Mouse (Mus musculus): Measurements from ENCODE around the gene Tnn.
A peak's percentile ranks its signal among the peaks of the same experiment; 100 is the strongest.

Gene Tnn

DNA sequence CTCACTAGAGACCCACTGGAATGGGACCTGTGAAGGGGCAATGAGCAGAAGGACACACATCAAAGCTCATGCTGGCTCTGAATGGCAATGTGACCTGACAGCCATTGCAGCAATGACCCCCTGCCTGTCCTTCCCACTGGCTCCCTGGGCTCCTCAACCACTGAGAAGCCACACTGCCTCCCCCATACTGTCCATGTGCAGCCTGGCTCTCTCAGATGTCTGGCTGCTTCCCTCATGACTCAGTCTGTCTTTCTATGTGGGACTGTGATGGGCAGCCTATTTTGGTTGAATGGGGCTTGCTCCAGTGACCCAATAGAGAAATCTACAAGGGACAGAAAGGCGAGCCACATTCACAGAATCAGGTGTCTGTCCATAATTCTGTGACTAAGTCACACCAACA lies 70.7 kb downstream of the Tnn start:
- DNase-seq (ENCODE audit: low spot score), result no peak

DNA sequence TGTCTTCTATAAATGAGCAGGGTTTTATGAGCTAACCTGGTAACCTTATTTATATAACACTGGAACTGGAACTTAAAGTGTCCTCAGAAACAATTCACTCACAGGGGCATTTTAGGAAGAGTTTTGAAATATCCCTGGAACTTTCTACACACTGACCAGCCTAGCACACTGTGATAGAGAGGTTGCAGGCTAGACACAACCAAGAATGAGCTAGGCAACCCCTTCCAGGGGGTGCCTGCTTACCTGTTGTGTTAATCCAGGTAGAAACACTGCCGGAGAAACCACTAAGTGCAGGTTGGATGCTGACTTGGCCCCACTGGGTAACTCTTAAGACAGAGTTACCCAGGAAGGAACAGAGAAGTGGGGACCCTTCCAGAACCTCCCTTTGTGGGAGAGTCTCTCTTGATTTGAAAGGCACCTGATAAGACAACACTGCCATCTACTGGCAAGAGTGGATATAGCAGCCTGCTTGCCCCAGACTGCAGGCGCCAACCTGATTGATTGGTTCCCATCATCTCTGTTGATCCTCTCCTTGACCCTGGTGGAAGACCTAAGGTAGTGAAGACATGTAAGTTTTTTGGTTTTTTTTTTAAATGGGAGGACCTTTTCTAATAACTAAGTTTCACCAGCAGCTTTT lies 72.5 kb downstream of the Tnn start:
- DNase-seq (ENCODE audit: low spot score), result peak; percentile 76

DNA sequence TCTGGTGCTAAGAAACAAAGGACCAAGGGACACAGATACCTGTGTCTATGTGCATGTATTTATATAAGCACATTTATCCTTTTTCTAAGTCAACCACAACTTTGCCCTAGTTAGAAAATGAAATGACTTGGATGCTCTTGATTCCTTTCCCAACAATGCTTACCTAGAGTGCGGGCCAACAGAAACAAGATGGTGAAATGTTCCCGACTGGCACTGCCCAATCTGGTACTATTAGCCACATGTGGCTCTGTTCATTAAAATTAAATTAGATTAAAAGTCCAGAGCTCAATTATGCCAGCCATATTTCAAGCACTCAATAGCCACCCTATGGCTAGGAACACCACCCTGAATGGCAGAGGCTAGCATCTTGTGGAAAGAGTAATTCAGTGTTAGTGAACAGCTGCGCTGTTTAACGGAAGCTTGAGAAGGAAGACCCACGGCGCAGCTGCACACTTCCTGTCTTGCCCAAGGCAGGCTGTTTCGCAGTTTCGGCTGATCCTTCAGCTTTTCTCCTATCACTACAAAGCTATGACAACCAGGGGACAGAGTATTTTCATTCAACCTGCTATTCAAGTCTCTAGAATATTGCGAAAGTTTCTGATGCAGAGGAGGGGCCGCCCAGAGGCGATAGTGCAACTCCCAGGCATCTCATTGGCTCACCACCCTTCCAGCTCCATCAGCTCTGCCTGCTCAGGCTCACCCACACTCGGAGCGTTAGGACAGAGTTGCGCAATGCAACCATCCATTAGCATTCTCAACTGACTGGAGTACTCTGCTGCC lies 74.3 kb downstream of the Tnn start:
- DNase-seq (ENCODE audit: low spot score), result peak; percentile 91

DNA sequence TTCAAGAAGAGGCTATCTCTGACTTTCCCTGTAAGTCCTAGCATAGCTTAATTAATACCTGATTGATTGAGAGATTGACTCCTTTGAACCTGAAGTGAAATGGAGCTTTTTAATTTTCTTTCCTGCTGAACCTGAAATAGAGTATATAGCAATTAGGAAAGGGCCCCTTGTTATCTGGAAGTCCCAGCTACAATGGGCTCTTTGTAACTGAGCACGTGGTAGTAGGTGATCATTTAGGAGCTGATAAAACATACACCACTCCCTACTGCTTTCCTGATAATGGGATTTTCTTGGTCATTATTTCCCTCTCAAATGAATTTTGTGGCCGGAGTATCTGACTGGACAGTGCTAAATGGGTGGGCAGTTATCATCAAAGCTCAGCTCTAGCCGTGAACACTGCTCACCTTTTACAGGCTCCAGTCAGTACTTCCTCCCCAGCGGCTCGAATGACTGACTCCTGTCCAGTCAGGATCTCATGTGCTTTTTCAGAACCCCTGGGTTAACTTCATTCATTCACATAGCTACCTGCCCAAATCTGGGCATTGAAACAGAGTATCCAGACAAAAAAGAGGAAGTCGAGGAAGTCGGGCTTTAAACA lies 88.7 kb downstream of the Tnn start:
- no peak for DNase-seq (ENCODE audit: low spot score)

DNA sequence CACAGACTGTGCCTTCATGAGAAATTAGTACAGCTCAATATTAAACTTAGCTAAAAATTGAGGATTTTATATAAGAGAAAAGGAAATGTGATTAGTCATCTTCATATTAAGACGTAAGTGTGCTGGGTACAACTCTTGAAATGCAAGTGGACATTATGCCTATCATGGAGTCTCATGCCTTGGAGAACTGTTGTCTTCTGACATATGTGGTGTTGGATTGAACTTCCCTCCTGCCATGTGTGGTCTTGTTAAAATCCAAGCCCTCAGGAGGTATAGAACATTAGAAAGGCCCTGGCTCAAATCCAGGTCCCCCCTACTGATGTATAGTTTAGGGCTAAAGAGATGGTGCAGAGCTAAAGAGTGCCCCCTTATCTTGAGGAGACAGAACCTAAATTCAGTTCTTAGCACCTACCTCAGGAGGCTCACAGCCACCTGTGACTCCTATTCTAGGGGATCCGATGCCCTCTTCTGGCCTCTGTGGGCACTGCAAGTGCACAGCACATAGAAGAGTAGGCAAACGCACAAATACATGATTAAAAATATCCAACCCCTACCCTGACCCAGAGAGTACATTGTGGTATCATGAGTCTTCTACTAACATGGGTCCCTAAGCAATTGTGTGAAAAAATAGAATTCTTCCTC lies 91.5 kb downstream of the Tnn start:
- DNase-seq (ENCODE audit: low spot score), result no peak

DNA sequence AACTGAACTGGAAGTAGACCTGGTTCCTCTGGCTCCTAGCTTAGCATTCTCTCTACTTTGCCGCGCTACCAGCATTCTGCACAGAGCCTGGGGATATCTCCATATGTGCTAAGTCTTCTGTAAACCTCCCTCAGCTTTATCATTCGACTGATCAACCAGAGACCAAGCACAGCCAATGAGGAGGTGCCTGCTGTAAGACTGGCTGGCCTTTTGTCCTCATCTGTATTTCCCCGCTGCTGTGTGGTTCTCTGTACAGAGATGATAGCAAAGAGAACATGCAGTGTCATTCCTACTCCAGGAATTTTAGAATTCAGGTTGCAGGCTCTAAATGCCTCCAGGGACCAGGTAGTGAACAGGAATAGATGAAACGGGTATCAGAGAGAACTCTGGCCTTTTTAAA lies 92.1 kb downstream of the Tnn start:
- DNase-seq (ENCODE audit: low spot score), result no peak

DNA sequence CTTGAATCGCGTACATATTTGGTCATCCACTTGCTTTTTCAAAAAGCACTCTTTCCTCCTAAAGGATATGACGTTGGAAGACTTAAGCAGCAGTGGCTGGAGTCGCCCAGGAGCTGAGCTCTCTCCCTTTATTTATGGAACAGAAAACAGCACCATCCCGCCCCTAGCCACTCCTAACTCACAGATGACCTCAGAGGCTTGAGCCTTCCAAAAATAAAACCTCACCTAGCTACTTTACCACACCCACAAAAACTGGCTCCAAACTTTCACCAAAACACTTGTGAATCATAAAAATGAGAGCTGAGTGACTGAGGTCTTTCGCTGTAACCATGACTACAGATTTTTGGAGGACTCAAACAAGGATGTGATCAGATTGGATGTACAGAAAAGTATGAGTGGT lies 92.8 kb downstream of the Tnn start:
- DNase-seq (ENCODE audit: low spot score), result no peak

DNA sequence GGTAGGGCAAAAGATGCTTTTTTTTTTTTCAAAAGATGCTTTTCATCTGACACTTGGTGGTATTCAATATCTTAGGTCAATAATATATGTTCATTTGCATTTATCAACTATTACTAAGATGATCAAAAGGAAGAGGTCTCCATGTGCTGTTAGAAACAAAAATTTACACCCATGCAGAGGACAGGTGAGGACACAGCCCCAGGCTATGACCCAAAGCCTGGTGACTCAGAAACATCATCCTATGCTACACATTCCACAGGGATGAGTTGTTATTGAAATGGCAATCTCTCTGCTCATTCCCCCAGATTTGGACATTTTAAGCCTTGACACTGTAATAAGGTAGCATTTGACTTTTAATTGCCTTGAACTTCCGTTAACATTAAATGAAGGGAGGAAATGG lies 93.5 kb downstream of the Tnn start:
- DNase-seq (ENCODE audit: low spot score), result no peak

DNA sequence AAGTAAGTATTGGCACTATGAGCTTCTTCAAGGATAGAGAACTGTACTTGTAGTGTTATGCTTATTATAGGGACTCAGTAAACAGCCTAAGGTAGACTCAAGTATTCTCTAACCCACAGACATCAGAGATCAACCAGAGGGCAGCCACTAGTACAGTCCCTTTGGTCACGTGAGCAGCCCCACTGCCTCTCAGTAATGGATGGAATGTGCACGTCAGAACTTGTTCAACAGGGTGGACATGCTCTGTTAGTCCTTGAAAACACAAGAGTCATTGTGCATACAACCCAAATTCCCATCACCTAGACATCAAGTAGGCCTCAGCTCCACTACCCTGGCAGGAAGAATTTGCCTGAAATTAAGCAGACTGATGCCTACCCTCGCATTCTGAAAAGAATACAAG lies 95.7 kb downstream of the Tnn start:
- DNase-seq (ENCODE audit: low spot score), result no peak

DNA sequence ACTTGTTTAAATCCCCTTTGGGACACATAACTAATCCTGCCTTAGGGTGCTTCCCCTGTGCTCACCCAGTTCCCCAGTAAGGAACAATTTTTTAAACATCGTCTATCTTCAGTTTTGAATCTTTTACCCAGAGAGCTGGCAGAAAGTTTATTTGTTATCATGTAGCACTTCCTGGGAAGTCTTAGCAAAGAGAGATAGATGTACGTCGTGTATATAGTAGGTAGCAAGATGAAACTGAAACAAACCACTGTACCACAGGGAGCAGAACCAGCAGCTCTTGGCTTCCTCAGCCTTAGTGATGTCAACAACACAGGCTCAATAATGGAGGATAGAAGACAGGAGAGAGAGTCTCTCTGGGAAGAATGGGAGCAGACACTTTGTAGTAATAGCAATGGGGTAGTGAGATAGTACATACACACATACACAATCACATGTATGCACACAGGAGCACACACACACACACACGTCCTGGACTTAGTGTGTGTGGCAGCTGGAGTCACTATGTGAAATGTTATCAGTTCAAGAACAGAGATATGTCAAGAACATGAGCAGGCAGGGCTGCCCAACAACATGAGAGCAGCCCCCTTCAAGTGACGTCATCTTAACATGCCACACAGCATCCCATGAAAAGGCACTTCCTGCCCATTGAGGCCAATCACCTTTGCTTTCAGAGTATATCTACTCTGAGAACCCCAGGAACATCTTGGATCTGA lies 98.9 kb downstream of the Tnn start:
- no peak for DNase-seq (ENCODE audit: low spot score)

DNA sequence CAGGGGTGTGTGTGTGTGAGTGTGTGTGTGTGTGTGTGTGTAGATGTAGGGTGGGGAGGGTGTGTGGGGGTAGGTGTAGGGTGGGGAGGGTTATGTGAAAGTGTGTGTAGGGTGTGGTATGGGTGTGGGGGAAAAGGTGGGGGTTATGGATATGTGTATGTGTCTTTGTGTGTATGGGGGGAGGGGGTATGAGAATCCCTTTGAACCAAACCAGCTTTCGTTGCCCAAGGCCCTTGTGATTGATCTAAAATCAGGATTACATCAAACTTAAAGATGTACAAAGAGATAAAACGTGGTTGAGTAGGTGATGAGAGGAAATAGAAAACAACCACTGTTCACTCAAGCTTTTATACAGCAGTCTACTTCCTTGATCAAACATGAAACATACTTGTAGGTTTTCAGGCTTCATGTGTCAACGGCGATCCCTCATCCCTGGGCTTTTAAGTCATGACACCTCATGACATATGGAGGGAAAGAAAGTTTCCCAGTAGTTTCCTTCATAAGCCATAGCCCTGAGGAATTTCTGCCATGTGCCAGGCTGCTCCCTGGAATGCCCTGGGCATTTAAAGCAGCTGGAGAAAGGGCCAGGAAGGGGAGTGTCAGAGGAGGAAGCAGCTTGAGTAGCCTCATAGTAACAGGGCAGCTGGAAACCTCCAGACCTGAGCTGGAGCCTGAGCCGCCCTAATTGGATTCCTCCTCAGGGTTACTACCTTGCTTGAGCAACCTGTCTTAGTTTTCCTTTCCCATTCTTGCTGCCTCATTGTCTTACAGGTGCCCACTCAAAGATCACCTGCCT lies 99.7 kb downstream of the Tnn start:
- DNase-seq (ENCODE audit: low spot score), result no peak

DNA sequence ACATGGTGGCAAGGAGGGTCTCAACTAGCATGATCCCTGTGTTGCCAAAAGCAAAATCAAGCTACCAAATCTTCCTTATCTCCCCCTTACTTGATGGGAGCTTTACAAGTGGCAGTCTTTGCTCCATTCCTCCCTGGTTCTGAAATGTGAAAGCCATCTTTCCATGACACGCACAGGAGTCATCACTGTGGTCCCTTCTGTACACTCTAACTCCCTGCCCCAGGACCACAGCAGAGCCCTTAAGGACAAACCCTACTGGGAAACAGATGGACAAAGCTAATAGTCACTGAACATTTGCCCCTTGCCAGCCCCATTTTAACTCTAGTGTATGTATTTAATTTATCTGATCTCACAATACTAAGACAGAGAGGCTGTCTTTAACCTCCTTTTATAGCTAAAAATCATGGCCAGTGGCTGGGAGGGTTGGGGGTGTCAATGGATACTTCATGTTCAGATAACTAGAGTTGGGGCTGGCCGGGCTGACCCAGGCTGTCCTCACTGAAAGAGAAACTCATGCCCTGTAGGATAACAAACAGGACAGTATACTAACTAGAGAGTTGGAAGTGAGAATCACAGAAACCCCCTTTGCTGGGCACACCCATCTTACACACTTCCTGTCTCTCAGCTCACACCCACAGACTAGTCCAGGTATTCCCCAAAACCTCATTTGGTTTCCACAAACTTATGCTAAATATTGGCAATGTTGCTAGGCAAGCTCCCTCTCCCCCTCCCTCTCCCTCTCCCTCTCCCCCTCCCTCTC lies 100.6 kb downstream of the Tnn start:
- no peak for DNase-seq (ENCODE audit: low spot score)

DNA sequence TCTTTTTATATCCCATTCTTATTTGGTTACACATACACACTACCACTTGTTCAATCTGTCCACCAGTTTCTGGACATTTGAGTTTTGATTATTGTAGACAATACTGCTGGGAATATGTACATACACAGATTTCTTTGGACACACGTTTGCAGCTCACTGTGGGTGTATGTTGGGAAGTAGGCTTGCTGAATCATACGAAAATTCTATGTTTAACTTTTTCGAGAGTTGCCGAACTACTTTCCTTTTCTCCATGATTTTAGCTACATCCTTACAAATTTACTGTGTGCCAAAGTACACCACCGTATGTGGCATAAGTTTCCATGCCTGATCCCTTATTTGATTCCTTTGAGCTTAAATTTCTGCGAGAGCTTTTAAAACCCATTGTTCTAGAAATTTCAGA lies 102.5 kb downstream of the Tnn start:
- DNase-seq (ENCODE audit: low spot score), result no peak

DNA sequence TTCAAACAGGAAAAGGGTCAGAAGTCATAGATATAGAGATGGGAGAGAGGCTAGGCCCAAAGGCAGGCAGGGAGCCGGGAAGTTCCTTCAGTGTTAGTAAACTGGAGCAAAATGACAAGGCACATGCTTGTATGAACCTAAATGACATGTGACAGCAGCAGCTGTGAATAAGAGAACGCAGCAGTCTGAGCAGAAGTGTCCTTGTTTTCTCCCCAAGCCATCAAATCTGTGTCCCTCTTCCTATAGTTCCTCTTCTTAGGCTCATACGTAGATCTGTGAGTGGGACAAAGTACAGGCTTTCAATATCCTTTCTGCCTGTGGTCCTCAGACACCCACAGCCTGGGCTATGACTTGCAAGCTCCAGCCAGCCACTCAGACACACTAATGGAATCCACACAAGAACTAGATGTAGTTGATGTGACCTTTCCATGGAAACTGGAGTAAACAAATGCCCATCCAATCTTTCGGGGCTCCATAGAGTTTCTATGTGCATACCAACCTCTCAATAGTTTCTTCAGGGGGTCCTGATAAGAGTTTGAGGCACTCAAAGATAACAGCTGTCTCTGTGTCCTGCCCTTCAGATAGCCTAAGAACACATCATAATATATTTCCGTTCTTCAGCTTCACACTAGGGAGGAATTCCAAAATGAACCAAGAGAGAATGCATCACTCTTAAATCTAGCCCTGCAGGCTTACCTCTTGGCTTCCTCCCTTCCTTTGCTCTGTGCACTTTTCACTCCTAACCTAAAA lies 104.1 kb downstream of the Tnn start:
- DNase-seq (ENCODE audit: low spot score), result no peak

DNA sequence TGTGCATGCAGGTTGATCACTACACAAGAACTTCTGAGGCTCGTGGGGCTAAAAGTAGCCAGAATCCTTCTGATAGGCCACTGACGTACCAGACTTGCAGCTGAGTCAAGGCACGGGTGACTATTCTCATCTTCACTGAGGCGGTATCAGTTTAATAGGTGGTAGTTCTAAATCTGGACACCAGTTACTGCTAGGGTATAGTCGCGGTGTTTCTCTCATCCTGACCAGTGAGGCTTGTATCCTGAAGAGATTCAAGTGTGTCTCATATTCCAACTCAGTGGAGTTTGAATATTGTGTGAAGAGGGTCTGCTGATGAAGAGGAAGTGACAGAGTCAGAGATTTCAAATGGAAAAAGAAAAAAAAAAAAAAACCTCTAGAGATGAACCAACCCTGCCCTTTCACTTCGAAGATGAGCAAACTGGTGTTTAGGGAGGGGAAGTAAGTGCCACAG lies 105.9 kb downstream of the Tnn start:
- DNase-seq (ENCODE audit: low spot score), result no peak

DNA sequence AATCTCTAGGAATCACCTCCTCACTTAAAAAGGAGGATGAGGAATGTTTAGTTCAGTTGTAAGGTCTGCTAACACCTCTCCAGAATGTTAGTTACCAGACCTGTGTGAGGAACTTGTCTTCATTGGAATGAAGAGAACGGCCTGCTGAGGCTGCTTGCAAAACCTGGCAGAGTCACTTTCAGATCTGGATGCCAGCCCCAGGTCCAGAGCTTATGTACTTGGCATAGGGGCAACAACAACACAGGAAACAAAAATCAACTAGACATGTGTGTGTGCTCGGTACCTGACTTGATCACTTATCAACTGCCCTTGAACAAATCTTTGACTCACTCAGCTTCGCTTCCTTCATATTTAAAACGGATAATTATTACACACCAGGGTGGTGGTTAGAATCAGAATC lies 106.6 kb downstream of the Tnn start:
- peak; percentile 38 for DNase-seq (ENCODE audit: low spot score)

DNA sequence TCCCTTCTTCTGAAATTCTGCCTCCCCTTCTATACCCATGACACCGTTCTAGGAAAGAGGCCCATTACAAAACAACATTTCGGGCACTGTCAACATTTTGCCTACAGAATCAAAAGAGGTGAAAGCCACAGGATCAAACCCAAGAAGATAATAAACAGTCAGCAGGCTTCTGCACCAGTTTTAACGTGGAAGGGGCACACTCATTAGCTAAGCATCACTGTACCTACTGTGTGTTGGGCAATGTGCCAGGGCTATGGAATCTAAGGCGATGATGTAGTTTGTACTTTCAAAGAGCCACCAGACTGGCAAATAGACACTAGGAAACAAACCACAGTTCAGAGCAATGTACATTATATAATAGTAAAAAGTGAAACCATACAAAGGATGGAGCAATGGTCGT lies 107.4 kb downstream of the Tnn start:
- DNase-seq (ENCODE audit: low spot score), result no peak

DNA sequence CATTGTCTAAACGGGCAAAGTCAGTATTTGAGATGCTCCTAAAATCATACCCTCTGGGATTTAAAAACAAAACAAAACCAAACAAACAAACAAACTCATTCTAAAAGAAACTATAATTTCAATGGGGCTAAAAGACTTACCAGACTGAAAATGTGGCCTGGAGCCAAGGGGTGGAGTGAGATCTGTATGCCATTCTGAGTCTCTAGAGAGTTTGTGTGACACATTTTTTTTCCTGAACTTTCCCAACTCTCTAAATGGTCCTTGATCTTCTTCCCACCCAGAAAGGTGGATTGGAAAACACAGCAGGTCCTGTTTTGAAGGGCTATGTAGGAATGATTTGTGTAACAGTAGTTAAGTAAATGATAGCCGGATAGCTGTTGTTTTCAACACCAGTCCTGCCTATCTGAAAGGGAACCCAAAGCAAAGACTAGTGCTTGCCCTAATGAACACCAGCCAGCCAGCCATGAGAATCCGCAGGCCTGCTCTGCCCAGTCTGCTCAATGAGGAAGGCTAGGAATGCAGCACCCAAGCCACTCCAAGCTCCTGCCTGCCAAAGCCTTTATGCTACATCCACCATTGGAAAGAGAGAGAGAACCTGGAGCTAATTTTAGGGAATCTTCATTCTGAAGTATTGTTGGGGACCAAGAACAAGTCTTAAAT lies 108.2 kb downstream of the Tnn start:
- peak; percentile 88 for DNase-seq (ENCODE audit: low spot score)

DNA sequence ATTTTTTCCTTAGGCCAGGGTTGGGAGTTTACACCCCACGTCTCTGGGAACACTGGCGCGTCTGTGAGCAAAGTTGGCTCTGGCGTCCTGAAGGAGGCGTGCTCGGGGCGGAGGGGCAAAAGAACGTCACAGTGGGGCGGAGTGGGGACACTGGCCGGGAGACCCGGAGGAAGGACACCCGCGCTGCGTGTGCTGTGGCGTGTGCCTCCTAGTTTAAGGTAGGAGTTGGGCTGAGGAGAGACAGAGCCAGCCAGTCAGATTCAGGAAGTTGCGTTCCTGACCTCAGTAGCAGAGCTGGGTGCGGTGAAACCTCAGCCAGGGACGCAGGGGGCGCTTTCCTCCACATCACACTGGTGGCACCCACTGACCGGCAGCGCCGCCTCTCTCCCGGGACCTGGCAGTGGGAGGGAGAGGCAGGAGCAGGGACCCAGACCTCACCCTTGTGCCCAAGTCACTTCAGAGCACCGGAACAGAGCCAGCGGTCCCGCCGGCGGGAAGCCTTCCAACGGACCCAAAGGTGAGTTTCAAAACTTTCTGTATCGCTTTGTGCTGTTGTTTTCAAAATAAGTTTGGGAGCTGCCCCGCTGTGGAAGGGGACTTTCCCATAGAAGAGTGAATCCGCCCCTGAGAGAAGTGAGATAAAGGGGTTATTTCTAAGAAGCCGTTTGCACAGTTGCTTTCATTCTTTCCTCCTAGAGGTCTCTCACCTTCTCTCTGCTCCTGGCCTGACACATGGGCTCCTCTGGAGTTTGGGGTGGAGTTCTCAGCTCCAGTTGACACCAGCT lies 109.0 kb downstream of the Tnn start, which contains the start of gene 4930523C07Rik:
4930523C07Rik (plus strand) TSS at position 146 of the 785 bp plus-strand sequence.
- DNase-seq (ENCODE audit: low spot score), result peak; percentile 89
